Mouse (Mus musculus) stomach, postnatal 0 days (tissue): ENCODE data around the gene Tns4.

ENCODE experiments used
- CTCF ChIP-seq: IDR thresholded peaks from 2 replicates; pipeline ENCODE4 v1.5.1; 2016; ENCODE audit warnings: antibody characterized with exemption, low read depth, mild to moderate bottlenecking, moderate library complexity
- EP300 ChIP-seq: optimal IDR thresholded peaks from 2 replicates; pipeline ENCODE3; 2016; ENCODE audit warnings: antibody characterized with exemption

DNA sequence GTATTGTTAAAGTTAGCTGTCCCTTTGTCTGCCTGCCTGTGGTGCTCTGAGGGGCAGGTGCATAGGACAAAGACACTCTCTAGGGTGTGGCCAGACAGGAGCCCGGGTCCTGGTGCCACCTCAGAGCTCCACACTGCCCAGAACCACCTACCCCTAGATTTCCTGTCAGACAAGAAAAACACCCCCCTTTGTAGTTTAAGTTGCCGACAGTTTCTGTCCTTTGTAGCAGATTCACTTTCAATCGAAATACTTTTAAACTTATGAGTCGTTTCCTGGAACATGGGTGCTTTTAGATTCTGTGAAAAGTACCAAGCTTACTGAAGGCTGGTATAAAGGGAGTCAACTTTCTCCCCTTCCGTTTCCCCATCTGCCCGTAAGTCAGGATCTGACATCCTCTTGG lies 26.8 kb upstream of the Tns4 start:
- TF ChIP-seq CTCF, result no peak
- no peak for TF ChIP-seq EP300
